Mouse (Mus musculus) liver, embryonic 14.5 days (tissue): ENCODE results near the gene 3110040N11Rik. TPM values are rescaled to one million over a fixed set of nuclear protein-coding genes. Genes with fewer than 3 reads are reported as not detected.

Experiments
- ATAC-seq: fragments of 200-750 bp; cut with Nextera tagmentation; 2 replicates; pipeline ENCODE4 v1.8.0; 2017; ENCODE audit warnings: moderate number of reproducible peaks, mild to moderate bottlenecking, moderate library complexity; ENCODE audit not compliant: insufficient read depth
- DNase-seq, 3 experiments: peaks; one replicate each; pipeline ENCODE4 v3.0.0-alpha.2; 2012 to 2013; ENCODE audit warnings: low read depth in 3 of 3, low spot score in 3 of 3
- H3K27ac ChIP-seq: fragments of 300-500 bp; sonication (generic); 2 replicates; pipeline ENCODE4 v1.5.1; 2014; ENCODE audit warnings: moderate library complexity, mild to moderate bottlenecking, control low read depth, inconsistent platforms
- H3K27me3 ChIP-seq: fragments of 300-500 bp; sonication (generic); 2 replicates; pipeline ENCODE4 v1.6.1; 2014; ENCODE audit warnings: mild to moderate bottlenecking, low read length, moderate library complexity; ENCODE audit not compliant: control insufficient read depth, insufficient read depth
- H3K36me3 ChIP-seq: fragments of 300-500 bp; sonication (generic); replicated peaks from 2 replicates; pipeline ENCODE4 v1.6.1; 2014; ENCODE audit warnings: low read depth; ENCODE audit not compliant: control insufficient read depth, insufficient read depth
- H3K4me1 ChIP-seq, 2 experiments: fragments of 200-500 bp in 1 of 2; fragments of 300-500 bp in 1 of 2; sonication (generic) in 1 of 2; replicated peaks; 2 replicates each; pipeline ENCODE4 v1.6.1; 2012 to 2014; ENCODE audit warnings: antibody characterized with exemption in 1 of 2, inconsistent platforms in 1 of 2, low read length in 1 of 2; ENCODE audit not compliant: control insufficient read depth in 2 of 2, insufficient read depth in 2 of 2
- H3K4me2 ChIP-seq: fragments of 300-500 bp; sonication (generic); 2 replicates; pipeline ENCODE4 v1.6.1; 2014; ENCODE audit warnings: low read depth, mild to moderate bottlenecking, control low read depth, moderate library complexity
- H3K4me3 ChIP-seq, 2 experiments: fragments of 200-500 bp in 1 of 2; fragments of 300-500 bp in 1 of 2; sonication (generic) in 1 of 2; 2 replicates each; pipeline ENCODE4 v1.5.1; 2012 to 2014; ENCODE audit warnings: low read depth in 2 of 2, low read length in 2 of 2, mild to moderate bottlenecking in 2 of 2, control low read depth in 1 of 2, inconsistent platforms in 1 of 2, moderate library complexity in 1 of 2; ENCODE audit not compliant: insufficient read depth in 1 of 2
- H3K9ac ChIP-seq: fragments of 300-500 bp; sonication (generic); replicated peaks from 2 replicates; pipeline ENCODE4 v1.6.1; 2014; ENCODE audit warnings: mild to moderate bottlenecking, control low read depth, moderate library complexity
- H3K9me3 ChIP-seq: fragments of 300-500 bp; sonication (generic); 2 replicates; pipeline ENCODE4 v1.6.1; 2016; ENCODE audit warnings: low read length, mixed read lengths; ENCODE audit not compliant: control insufficient read depth
- CTCF ChIP-seq: IDR thresholded peaks from 2 replicates; pipeline ENCODE4 v1.5.1; 2016; ENCODE audit warnings: antibody characterized with exemption, low read depth, control low read depth
- EP300 ChIP-seq: IDR thresholded peaks from 2 replicates; pipeline ENCODE4 v1.6.1; 2016; ENCODE audit warnings: antibody characterized with exemption, low read depth
- WGBS: fragments of 180-500 bp; shearing (Covaris S2); extraction: QIAGEN DNeasy Blood & Tissue Kit; methylation state at CpG from one replicate; pipeline ENCODE4 v1.1.7; 2014; ENCODE audit not compliant: insufficient replicate concordance; 5-methylcytosine and 5-hydroxymethylcytosine counted together
- polyA plus RNA-seq, 2 experiments: library from polyadenylated mRNA; depleted of rRNA in 1 of 2; stranded (reverse) in 1 of 2; unstranded in 1 of 2; fragments of >200 nt; fragmentation: Nextera tagmentation in 1 of 2; extraction: Ambion mirVana in 1 of 2; gene quantifications; 2 replicates each; pipeline versions ENCODE4 v1.2.1 to v1.2.3; 2012 to 2014

The 3110040N11Rik gene
- polyA plus RNA-seq, 2 experiments = 21.4 to 25.9 TPM

GRCm38 (mm10) chr7:81763110-81763845 lies 26.0 kb downstream of the 3110040N11Rik start:
- H3K27me3 ChIP-seq = no peaks in the 10 kb centered on the region
- H3K9ac ChIP-seq = peak overlapping the region; percentile 73
- no peaks in the 10 kb centered on the region for H3K36me3 ChIP-seq
- H3K4me3 ChIP-seq = peak overlapping the region; percentile 75 to 93
- peak; percentile 65 for ATAC-seq
- peak; percentile 35 to 55 (median 40) for DNase-seq
- under 1% methylated on average over 60 of the region's 60 CpGs for WGBS
- peak overlapping the region; percentile 30 for H3K27ac ChIP-seq
- H3K4me2 ChIP-seq = peak overlapping the region; percentile 83
- H3K9me3 ChIP-seq = no peaks in the 10 kb centered on the region
- TF ChIP-seq CTCF = peak; percentile 75
- TF ChIP-seq EP300 = no peak
- H3K4me1 ChIP-seq = peaks cover 7 to 12% of the 10 kb centered on the region in 2 experiments; a peak in 3 of 4 replicates

- no peaks in the 10 kb centered on the region for H3K36me3 ChIP-seq
- DNase-seq (peak; percentile 89 to 92 (median 89)), ATAC-seq (peak; percentile 93)
- no peaks in the 10 kb centered on the region for H3K9me3 ChIP-seq
- TF ChIP-seq CTCF (peak; percentile 55; the same call in 1 of the 2 replicates), EP300 (peak; percentile 51)
- WGBS = under 1% methylated on average over 55 of the region's 56 CpGs
- H3K4me3 ChIP-seq = peak within 1 kb of the TSS; percentile 75 to 93
- peak within 1 kb of the TSS; percentile 55 for H3K27ac ChIP-seq
- H3K4me2 ChIP-seq = peak within 1 kb of the TSS; percentile 83
- H3K9ac ChIP-seq = peak within 1 kb of the TSS; percentile 73
- H3K27me3 ChIP-seq = no peaks in the 10 kb centered on the region
- peaks cover 7 to 12% of the 10 kb centered on the region in 2 experiments; a peak in 3 of 4 replicates for H3K4me1 ChIP-seq
Measured at GRCm38 (mm10) chr7:81762180-81763109, 26.8 kb downstream of the 3110040N11Rik start, which contains the start of gene Ramac. Gene Ramac (plus strand): TSS chr7:81762925.

DNA sequence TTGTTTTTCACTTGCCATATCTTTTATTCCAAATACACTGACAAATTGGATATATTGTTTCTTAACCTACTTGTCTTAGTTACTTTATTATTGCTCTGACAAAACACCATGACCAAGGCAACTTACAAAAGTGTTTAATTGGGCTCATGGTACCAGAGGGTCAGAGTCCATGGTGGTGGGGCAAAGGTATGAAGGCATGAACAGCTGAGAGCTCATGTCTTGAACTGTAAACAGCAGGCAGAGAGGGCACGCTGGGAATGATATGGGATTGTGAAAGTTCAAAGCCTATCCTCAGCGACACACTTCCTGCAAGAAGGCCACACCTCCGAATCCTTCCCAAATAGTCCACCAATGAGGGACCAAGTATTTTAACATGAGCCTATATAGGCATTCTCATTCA lies 41.3 kb downstream of the 3110040N11Rik start:
- WGBS = 57% methylated on average over 3 of the region's 3 CpGs
- Histone ChIP-seq H3K27me3 (no peaks in the 10 kb centered on the region), H3K36me3 (no peaks in the 10 kb centered on the region), H3K9me3 (no peaks in the 10 kb centered on the region), H3K9ac (no peak overlapping the region), H3K4me2 (no peak overlapping the region), H3K27ac (no peak overlapping the region), H3K4me3 (no peak overlapping the region), H3K4me1 (no peaks in the 10 kb centered on the region)
- DNase-seq (no peak), ATAC-seq (no peak)
- TF ChIP-seq EP300 (no peak), CTCF (no peak)

DNA sequence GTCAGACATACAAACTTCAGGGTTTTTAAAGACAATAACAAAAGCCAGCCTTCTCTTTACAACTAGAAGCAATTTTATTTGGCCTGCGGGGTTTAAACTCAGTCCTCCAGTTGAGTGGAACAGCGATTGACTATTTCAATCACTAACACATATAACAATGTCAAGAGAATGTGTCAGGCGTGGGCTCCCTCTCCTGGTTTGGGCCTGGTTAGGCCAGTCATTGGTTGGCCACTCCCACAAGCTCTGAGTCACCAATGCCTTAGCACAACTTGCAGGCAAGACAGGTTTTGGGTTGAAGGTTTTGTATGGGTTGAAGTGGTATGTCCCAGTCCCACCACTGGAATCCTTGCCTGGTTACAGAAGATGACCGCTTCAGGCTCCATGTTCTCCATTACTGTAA lies 45.1 kb downstream of the 3110040N11Rik start:
- ATAC-seq = no peak
- 60% methylated on average over 4 of the region's 4 CpGs for WGBS
- Histone ChIP-seq H3K9ac (no peak overlapping the region), H3K4me2 (no peak overlapping the region), H3K9me3 (no peaks in the 10 kb centered on the region), H3K4me1 (peaks cover 0 to 6% of the 10 kb centered on the region in 2 experiments; a peak in 1 of 4 replicates), H3K36me3 (no peaks in the 10 kb centered on the region), H3K4me3 (no peak overlapping the region), H3K27me3 (no peaks in the 10 kb centered on the region), H3K27ac (no peak overlapping the region)
- TF ChIP-seq EP300 (no peak), CTCF (peak; percentile 66)
- DNase-seq = peak in 2 of 3 experiments; percentile 6 to 37

GRCm38 (mm10) chr7:81740010-81740409 lies 49.3 kb downstream of the 3110040N11Rik start:
- H3K36me3 ChIP-seq = no peaks in the 10 kb centered on the region
- DNase-seq = no peak
- no peak overlapping the region; the same call in 1 of the 2 replicates for H3K4me2 ChIP-seq
- ATAC-seq = no peak
- no peak overlapping the region for H3K4me3 ChIP-seq
- H3K4me1 ChIP-seq = peaks cover 0 to 9% of the 10 kb centered on the region in 2 experiments; a peak in 1 of 4 replicates
- H3K9ac ChIP-seq = no peak overlapping the region
- no peaks in the 10 kb centered on the region for H3K9me3 ChIP-seq
- no peak overlapping the region for H3K27ac ChIP-seq
- TF ChIP-seq CTCF = no peak
- WGBS = 44% methylated on average over 7 of the region's 7 CpGs
- H3K27me3 ChIP-seq = no peaks in the 10 kb centered on the region
